Mouse (Mus musculus): ENCODE measurements around the gene Serpinb8. TPM values are rescaled to one million over a fixed set of nuclear protein-coding genes. Genes with fewer than 3 reads are reported as not detected.

The Serpinb8 gene
- 0.53 and 0.62 TPM in 2 replicates for polyA plus RNA-seq (2012; rRNA removed)

- TF ChIP-seq CTCF (IDR thresholded peaks at IDR 0.05; ENCODE audit: extremely low read depth, insufficient read length, insufficient replicate concordance, low read depth, low read length), result no peak
- no peak for TF ChIP-seq POLR2A (IDR thresholded peaks at IDR 0.05; ENCODE audit: low read depth, low read length)
- 21% methylated on average over 10 of the region's 10 CpGs for WGBS
- H3K27me3 ChIP-seq (ENCODE audit: control insufficient read depth, insufficient read depth, low read length), result no peaks in the 10 kb centered on the region
- H3K4me1 ChIP-seq (ENCODE audit: control insufficient read depth, insufficient read depth, insufficient read length, low read length), result no peaks in the 10 kb centered on the region
- H3K27ac ChIP-seq (ENCODE audit: insufficient read depth, low read depth, low read length), result peak within 1 kb of the TSS; percentile 8; the same call in 1 of the 2 replicates
- no peaks in the 10 kb centered on the region for H3K36me3 ChIP-seq (ENCODE audit: control insufficient read depth, insufficient read depth, low read length)
- peak within 1 kb of the TSS; percentile 35 for H3K4me3 ChIP-seq (ENCODE audit: low read depth, low read length)
Observed at GRCm38 (mm10) chr1:107589691-107590470, at the start of gene Serpinb8. Serpinb8 (plus strand) TSS chr1:107590006.

GRCm38 (mm10) chr1:107559494-107559893 lies 30.3 kb upstream of the Serpinb8 start:
- 85% methylated on average over 3 of the region's 3 CpGs for WGBS
- H3K27me3 ChIP-seq (ENCODE audit: control insufficient read depth, insufficient read depth, low read length), result no peaks in the 10 kb centered on the region
- H3K4me1 ChIP-seq (ENCODE audit: control insufficient read depth, insufficient read depth, insufficient read length, low read length), result no peaks in the 10 kb centered on the region
- no peak overlapping the region for H3K4me3 ChIP-seq (ENCODE audit: low read depth, low read length)
- no peak overlapping the region for H3K27ac ChIP-seq (ENCODE audit: insufficient read depth, low read depth, low read length)
- no peaks in the 10 kb centered on the region for H3K36me3 ChIP-seq (ENCODE audit: control insufficient read depth, insufficient read depth, low read length)
- no peak for TF ChIP-seq POLR2A (IDR thresholded peaks at IDR 0.05; ENCODE audit: low read depth, low read length)

DNA sequence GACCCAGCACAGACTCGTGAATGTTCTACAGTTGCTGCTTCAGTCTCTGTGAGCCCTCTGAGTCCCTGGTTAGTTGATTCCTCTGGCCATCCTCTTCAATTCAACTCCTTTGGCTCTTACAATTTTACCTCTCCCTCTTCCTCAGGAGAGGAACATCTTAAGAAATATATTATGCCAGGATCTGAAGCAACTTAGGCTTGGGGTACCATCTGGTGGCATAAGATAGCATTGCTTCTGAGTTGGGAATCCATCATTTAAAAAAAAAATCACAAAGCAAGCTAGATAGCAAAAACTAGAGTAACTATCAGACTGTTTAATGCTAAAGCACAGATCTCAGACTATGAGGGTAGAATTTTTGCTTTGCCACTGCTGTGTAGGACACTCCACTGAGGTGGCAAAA lies 27.7 kb upstream of the Serpinb8 start:
- H3K4me3 ChIP-seq (ENCODE audit: low read depth, low read length), result no peak overlapping the region
- H3K27me3 ChIP-seq (ENCODE audit: control insufficient read depth, insufficient read depth, low read length), result no peaks in the 10 kb centered on the region
- TF ChIP-seq CTCF (IDR thresholded peaks at IDR 0.05; ENCODE audit: extremely low read depth, insufficient read length, insufficient replicate concordance, low read depth, low read length), result no peak
- no peak for TF ChIP-seq POLR2A (IDR thresholded peaks at IDR 0.05; ENCODE audit: low read depth, low read length)
- no peak overlapping the region for H3K27ac ChIP-seq (ENCODE audit: insufficient read depth, low read depth, low read length)
- no peaks in the 10 kb centered on the region for H3K4me1 ChIP-seq (ENCODE audit: control insufficient read depth, insufficient read depth, insufficient read length, low read length)
- WGBS, result 52% methylated on average over 1 of the region's 1 CpGs
- H3K36me3 ChIP-seq (ENCODE audit: control insufficient read depth, insufficient read depth, low read length), result no peaks in the 10 kb centered on the region

DNA sequence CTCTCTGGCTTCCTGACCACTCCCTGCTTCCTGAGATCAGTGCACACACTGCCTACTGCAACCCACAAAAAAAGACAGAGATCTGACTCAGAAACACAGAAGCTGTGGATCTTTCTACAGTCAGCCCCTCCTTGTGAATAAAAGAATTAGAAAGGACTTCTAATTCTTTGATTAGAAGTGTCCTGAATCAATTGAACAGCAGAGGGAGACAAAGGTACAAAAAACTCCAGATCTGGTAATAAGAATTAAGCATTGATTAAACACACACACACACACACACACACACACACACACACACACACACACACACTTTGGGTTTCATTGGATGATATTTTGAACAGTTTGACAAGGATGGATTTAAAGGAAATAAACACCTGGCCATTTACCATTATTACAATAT lies 24.2 kb upstream of the Serpinb8 start:
- H3K27me3 ChIP-seq (ENCODE audit: control insufficient read depth, insufficient read depth, low read length), result no peaks in the 10 kb centered on the region
- no peak overlapping the region for H3K4me3 ChIP-seq (ENCODE audit: low read depth, low read length)
- no peak overlapping the region for H3K27ac ChIP-seq (ENCODE audit: insufficient read depth, low read depth, low read length)
- H3K36me3 ChIP-seq (ENCODE audit: control insufficient read depth, insufficient read depth, low read length), result no peaks in the 10 kb centered on the region
- no peaks in the 10 kb centered on the region for H3K4me1 ChIP-seq (ENCODE audit: control insufficient read depth, insufficient read depth, insufficient read length, low read length)
- TF ChIP-seq POLR2A (IDR thresholded peaks at IDR 0.05; ENCODE audit: low read depth, low read length) (no peak), CTCF (IDR thresholded peaks at IDR 0.05; ENCODE audit: extremely low read depth, insufficient read length, insufficient replicate concordance, low read depth, low read length) (no peak)

GRCm38 (mm10) chr1:107576094-107576493 lies 13.7 kb upstream of the Serpinb8 start:
- Histone ChIP-seq H3K27me3 (ENCODE audit: control insufficient read depth, insufficient read depth, low read length) (no peaks in the 10 kb centered on the region), H3K27ac (ENCODE audit: insufficient read depth, low read depth, low read length) (no peak overlapping the region), H3K4me1 (ENCODE audit: control insufficient read depth, insufficient read depth, insufficient read length, low read length) (no peaks in the 10 kb centered on the region), H3K36me3 (ENCODE audit: control insufficient read depth, insufficient read depth, low read length) (no peaks in the 10 kb centered on the region), H3K4me3 (ENCODE audit: low read depth, low read length) (no peak overlapping the region)
- TF ChIP-seq POLR2A (IDR thresholded peaks at IDR 0.05; ENCODE audit: low read depth, low read length) (no peak), CTCF (IDR thresholded peaks at IDR 0.05; ENCODE audit: extremely low read depth, insufficient read length, insufficient replicate concordance, low read depth, low read length) (no peak)
- 67% methylated on average over 2 of the region's 2 CpGs for WGBS

DNA sequence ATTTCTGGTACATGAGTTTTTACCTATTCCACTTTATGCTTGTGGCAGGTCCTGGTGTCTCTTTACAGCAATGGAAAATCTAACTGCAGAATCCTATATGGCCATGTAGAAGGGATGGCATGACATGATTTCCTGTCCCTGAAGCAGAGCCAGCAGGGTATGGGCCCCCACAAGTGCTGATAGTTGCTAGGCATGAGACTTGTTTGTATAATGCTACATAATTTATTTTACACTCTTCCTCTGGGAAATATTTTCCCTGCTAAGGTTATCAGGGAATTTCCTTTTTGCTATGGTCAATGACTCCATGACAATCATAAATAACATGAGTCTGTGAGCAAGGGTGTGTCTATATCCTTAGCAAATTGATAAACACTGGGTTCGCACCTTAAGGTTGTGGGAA lies 12.3 kb upstream of the Serpinb8 start:
- H3K27ac ChIP-seq (ENCODE audit: insufficient read depth, low read depth, low read length), result no peak overlapping the region
- H3K27me3 ChIP-seq (ENCODE audit: control insufficient read depth, insufficient read depth, low read length), result no peaks in the 10 kb centered on the region
- no peak for TF ChIP-seq POLR2A (IDR thresholded peaks at IDR 0.05; ENCODE audit: low read depth, low read length)
- TF ChIP-seq CTCF (IDR thresholded peaks at IDR 0.05; ENCODE audit: extremely low read depth, insufficient read length, insufficient replicate concordance, low read depth, low read length), result no peak
- H3K4me3 ChIP-seq (ENCODE audit: low read depth, low read length), result no peak overlapping the region
- H3K4me1 ChIP-seq (ENCODE audit: control insufficient read depth, insufficient read depth, insufficient read length, low read length), result no peaks in the 10 kb centered on the region
- H3K36me3 ChIP-seq (ENCODE audit: control insufficient read depth, insufficient read depth, low read length), result no peaks in the 10 kb centered on the region
- WGBS, result 53% methylated on average over 1 of the region's 1 CpGs

GRCm38 (mm10) chr1:107581220-107581619 lies 8.6 kb upstream of the Serpinb8 start:
- no peak for TF ChIP-seq CTCF (IDR thresholded peaks at IDR 0.05; ENCODE audit: extremely low read depth, insufficient read length, insufficient replicate concordance, low read depth, low read length)
- TF ChIP-seq POLR2A (IDR thresholded peaks at IDR 0.05; ENCODE audit: low read depth, low read length), result no peak
- Histone ChIP-seq H3K27ac (ENCODE audit: insufficient read depth, low read depth, low read length) (no peak overlapping the region), H3K4me1 (ENCODE audit: control insufficient read depth, insufficient read depth, insufficient read length, low read length) (no peaks in the 10 kb centered on the region), H3K36me3 (ENCODE audit: control insufficient read depth, insufficient read depth, low read length) (no peaks in the 10 kb centered on the region), H3K4me3 (ENCODE audit: low read depth, low read length) (no peak overlapping the region), H3K27me3 (ENCODE audit: control insufficient read depth, insufficient read depth, low read length) (no peaks in the 10 kb centered on the region)
- WGBS, result 65% methylated on average over 1 of the region's 1 CpGs

Data from small intestine, adult 2 months (tissue).